Mouse (Mus musculus): ENCODE data around the gene Rbm34.

Gene Rbm34

DNA sequence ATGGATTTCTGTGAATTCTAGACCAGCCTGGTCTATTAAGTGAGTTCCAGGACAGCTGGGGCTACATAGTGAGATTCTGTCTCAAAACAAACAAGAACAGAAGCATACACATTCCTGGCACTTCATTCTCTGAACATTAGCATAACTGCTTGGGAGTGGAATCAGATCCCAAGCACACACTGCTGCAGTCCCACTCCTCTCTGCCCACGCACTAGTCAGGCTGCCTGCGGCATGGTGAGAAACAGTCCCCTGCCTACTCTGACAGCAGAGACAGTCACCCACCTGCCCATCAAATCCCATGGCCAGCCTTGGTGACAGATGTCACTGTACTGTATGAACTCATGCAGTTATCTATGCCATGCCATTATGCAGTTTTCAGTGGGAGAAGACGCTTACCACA lies 9.4 kb downstream of the Rbm34 start:
- no peak for DNase-seq (ENCODE audit: low spot score in 2 of 2)

DNA sequence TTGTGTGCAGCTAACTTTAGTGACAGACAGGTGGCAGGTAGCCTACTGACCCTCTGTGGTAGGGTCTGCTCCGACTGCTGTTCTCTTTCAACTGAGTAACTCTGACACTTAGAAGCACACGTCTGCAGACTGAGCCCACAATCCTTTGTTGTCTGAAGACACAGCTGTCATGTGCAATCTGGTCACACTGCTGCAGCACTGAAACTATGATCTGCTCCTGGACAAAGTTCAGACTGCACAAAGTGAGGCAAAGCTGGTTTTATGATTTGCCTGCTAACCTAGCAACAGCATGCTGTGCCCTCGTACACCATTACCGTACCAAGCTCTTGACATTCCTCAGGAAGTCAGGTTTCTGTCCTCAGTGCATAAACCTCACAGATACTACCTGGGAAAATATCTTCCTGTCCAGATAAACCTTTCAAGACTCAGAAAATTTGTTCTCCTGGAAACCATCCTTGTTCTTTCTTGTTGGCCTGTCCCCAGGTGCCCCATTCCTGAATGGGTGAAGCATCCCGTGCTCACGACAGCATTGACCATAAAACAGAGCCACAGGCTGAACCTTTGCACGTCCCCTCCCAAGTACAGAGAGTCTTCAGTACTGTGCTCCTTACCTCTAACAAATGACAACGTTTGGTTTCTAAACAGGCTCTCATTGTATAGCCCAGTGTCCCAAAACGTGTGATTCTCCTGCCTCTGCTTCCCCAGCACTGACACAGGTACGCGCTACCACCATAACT lies 18.8 kb downstream of the Rbm34 start:
- DNase-seq (ENCODE audit: low spot score in 2 of 2): no peak

DNA sequence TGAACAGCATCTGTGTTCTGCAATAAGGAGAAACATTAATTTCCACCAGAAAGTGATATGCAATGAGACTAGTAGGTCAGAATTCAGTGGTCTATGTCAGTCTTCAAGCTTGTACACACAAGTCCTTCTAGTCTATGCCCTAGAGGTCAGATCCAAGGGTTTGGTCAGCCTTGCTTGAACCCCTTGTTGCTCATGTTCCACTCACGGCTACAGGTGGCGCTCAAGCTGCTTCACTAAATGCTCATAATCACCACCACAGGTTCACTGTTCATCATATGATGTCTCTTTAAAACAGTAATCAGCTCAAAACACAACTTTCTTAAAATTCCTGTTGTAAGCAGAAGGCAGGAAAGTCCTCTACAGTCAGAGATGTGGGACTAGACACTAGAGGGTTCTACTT lies 21.3 kb downstream of the Rbm34 start:
- no peak for DNase-seq (ENCODE audit: low spot score in 2 of 2)

DNA sequence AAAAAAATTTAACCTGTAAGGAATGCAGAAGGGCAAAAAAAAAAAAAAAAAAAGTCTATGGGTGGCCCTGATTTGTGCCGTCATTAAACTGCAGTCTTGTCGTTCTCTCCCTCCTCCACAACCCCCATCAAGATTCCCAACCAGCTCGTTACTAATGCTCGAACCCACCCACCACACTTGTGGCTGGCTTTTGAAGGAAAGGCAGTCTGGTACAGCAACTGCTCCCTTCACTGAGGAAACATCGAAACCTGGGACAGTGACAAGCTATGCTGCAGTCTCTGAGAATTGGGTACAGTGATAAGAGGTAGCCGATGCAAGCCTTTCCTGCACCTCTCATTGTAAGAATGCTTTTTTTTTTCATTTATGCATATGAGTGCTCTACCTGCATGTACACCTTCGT lies 24.4 kb downstream of the Rbm34 start:
- no peak for DNase-seq (ENCODE audit: low spot score in 2 of 2)

DNA sequence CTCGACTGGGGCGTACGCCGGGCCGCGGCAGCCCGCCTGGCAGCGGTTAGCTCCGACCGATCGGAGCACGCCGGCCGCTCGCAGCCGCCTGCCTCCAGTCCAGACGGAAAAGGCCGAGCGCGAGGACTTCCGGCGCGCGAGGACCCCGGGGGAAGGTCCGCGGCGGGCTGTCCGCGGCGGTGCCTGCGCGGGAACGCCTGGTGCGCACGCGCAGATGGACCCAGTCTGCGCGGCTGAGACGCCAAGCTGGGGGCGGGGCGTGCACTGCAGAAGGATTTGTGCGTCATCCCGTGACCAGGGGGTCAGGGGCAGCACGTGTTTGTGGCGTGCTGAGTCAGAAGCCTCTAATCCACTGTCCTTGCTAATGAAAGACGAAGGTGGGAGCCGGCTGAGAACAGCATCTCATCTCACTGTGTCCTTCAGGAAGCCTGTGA lies 25.1 kb downstream of the Rbm34 start, which contains the start of gene Tomm20:
Gene Tomm20 (minus strand): TSS at position 115 of the 434 bp plus-strand sequence.
- DNase-seq (ENCODE audit: low spot score in 2 of 2): peak; percentile 94 to 96

DNA sequence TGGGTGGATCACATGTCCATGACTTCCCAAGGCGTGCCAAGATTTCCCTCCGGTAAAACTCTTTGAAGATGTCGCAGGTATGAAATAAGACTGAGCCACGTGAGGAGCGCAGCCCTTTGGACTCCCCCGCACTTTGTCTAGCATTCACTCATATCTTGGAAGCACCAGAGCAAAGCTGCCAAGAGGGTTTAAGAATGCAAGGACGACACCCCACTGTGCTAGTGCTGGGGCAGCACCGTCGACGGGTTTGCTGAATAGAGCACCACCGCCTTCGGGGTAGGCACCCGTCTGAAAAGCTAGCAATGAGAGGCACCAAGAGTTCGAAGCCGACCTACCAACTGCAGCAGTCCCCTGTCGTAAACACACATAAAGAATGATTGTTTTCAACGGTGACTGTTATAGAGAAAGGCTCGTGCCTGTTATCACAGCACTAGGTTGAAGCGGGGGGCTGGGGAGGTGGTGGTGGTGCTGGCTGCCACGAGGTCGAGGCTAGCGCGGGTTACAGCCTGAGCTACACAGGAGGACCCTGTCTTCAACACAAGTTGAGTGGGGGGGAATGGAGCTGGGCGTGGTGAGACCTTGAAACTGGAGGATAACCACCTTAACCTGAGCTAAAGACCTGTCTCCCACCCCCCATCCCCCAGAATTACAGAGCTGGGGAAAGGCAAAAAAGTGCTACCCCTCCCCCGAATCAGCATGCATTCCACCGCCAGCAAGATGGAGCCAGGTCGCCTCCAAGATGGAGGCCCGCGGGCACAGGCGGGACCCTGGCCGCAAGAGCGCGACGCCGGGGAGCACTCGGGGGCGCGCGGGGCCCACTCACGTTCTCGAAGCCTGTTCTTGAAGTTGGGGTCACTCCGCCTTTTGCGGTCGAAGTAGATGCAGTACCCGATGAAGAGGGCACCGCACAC lies 25.8 kb downstream of the Rbm34 start:
- DNase-seq (ENCODE audit: low spot score in 2 of 2): peak in 1 of 2 experiments; percentile 14

DNA sequence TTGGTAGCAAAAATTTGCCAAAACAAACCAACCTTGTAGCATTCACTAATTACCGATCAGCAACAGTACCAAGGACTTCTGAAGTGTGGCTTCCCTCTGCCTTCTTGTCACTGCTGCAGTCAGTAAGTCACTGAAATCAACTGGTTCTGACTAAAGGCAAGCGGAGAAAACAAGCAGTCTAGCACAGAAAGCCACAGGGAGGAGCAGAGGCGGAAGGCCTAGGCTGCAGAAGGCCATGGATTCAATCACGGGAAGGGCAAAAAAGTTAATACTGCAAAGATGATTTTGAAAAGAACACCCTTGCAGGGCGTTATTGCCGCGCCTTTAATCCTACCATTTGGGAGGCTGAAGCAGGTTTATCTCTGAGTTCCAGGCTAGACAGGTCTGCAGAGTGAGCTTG lies 27.3 kb downstream of the Rbm34 start:
- DNase-seq (ENCODE audit: low spot score in 2 of 2): no peak

DNA sequence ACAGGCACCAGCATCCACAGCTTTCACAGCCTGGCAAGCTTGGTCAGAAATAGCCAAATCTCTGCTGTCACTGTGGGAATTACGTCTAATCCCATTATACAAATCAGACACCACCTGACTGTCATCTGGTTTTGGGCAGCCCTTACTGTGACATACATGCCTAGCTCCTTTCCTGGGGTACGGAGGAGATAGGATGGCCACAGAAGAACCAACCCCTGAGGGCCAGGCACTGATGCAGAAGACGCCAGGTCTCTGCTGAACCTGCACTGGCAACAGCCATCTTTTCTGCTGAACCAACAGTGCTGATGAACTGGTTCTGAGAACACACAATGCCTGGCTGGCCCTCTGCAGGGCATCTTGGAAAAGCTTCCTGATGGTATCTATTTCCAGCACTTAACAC lies 33.5 kb downstream of the Rbm34 start:
- no peak for DNase-seq (ENCODE audit: low spot score in 2 of 2)

DNA sequence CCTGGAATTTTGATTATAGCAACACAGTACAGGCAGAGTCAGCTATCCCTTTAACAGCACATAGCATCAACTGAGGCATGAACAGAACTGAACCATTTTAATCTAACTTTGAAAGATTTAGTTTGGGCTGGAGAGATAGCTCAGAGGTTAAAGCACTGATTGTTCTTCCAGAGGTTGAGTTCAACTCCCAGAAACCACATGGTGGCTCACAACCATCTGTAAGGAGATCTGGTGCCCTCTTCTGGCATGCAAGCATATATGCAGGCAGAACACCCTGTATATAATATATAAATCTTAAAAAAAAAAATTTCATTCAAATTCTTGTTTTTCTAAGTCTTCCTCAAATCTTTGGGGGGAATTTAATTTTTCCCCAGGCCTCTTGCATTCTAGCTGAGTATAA lies 34.9 kb downstream of the Rbm34 start:
- no peak for DNase-seq (ENCODE audit: low spot score in 2 of 2)

DNA sequence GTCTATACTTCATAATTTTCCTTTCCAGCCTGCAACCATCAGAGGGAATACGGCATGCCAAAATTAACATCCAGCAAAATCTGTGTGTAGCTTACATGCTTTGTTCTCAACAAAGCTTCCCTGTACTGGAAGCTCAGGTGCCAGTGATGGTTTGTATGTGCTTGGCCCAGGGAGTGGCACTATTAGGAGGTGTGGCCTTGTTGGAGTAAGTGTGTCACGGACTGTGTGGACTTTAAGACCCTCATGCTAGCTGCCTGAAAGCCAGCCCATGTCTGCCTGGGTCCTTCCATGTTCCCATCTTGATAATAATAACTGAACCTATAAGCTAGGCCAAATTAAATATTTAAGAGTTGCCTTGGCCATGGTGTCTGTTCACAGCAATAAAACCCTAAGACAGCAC lies 35.5 kb downstream of the Rbm34 start:
- no peak for DNase-seq (ENCODE audit: low spot score in 2 of 2)

DNA sequence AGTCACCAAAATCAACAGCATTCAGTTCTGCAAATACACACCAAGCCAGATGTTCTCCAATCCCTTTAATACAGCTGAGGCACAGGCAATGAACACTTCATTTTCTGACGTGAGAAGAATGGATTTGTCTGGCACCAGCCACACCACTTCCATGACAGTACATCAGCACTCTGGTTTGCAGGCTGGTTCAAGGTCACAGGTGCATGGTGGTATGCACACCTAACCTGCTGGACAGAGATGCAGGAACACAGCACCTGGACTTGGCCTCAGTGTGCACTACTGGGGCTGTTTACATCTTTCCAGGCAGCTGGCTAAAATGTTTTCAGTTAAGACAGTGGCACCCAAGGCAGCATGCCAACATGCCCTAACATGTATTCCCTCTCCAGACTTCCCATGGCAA lies 38.2 kb downstream of the Rbm34 start:
- no peak for DNase-seq (ENCODE audit: low spot score in 2 of 2)

DNA sequence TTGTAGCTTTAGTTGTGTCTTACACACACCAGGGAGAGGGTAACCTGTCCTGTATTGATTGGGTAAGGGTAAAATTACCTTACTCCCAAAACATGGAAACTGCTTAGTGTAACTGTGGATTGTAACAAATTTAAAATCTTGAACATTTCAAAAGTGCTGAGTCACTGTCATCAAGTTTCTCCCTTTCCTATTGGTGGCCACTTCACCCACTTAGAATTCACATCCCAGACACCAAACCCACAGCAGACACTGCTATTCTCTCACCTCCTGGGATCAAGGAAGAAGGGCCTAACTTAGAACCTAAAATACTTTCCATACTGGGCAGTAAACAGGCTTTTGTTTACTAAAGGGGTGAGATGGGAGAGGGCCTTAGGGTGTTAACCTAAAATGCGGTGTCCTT lies 38.6 kb downstream of the Rbm34 start:
- no peak for DNase-seq (ENCODE audit: low spot score in 2 of 2)

DNA sequence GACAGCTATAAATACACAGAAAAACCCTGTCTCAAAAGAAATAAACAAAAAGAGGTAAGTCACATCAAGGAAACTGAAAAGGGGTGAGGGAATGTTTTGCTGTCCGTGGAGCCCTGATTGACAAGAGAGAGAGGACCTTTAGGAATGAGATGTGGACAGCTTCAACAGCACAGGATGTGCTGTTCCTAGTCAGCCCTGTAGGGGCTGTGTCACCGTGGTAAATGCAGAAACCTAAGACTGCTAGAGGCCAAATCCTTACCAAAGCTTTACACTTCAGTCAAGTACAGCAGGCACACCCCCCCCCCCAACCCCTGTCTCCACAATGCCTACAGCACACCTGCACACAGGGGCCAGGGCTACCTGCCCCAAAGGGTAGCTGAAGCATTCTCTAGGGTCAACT lies 39.2 kb downstream of the Rbm34 start:
- DNase-seq (ENCODE audit: low spot score in 2 of 2): no peak

DNA sequence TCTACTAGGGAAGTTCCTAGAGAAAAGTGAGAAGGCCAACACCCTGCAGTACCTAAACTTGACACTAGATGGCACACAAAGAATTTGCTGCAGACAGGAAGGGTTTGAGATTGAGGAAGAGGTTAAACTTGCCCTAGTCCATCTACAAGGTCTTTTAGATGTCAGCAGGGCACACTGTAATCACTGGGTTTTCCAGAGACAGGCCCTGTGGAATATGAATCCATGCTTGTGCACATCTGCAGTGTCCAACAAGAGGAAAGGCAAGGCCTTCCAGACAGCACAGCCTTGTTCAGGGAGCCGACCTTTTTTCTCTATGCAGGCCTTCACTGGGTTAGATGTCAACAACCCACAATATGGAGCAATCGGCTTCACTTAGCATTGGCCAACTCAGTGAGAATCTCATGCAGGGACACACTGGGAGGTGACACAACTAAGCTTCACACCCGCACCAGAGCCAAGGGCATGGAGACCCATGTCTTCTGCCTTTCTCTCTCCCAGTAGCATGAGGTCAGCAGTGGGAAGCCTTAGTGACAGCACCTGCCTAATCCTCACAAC lies 41.2 kb downstream of the Rbm34 start:
- peak in 1 of 2 experiments; percentile 52 for DNase-seq (ENCODE audit: low spot score in 2 of 2)

DNA sequence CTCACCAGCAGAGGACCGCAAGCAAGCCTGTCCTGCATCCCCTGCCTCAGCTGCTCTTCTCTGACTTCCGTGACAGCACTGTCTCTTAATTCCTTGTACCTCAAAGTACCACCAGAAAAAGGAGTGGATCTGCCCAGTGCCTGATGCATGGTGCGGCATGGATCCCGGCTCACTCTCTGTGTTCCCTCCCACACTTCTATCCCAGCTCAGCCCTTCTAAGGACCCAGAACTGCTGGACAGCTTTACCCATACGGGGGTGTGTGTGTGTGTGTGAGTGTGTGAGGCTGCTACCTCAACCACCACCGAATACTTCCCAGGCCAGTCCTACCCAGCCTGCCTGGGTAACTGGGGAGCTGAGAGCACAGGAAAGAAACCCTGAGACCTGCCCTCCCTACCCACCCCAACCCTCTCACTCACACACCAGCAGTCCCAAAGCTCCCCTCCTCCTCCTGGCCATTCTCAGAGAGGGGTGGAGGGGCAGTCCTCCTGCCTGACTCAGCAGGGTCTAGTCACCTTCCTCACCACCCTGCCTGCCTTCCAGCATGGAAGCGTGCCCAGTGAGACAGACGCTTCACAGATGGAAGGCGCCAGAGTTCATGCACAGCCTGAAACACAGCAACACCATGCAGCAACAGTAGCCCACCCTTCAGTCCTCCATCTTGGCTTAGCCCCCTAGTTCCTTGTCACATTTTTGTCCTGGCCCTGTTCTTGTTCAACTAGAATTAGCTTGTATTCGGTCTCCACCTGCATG lies 41.9 kb downstream of the Rbm34 start:
- DNase-seq (ENCODE audit: low spot score in 2 of 2): no peak

DNA sequence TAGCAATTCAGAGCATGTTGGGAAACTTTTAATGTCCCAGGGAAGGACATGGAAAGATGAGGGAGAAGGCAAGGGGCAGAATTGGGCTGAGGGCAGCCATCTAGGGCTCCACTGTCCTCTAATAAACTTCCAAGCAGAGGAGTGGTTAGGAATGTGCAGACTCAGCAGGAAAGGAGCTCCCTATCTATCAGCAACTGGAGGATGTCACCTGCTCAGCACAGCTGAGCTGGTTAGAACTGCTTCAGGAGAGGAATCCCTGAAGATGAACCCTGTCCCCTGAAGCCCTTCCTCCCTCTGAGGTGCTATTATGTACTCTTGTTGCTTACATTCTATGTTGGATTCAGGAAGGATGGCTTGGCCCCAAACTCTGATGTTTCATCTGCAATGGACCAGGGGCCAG lies 42.8 kb downstream of the Rbm34 start:
- no peak for DNase-seq (ENCODE audit: low spot score in 2 of 2)

DNA sequence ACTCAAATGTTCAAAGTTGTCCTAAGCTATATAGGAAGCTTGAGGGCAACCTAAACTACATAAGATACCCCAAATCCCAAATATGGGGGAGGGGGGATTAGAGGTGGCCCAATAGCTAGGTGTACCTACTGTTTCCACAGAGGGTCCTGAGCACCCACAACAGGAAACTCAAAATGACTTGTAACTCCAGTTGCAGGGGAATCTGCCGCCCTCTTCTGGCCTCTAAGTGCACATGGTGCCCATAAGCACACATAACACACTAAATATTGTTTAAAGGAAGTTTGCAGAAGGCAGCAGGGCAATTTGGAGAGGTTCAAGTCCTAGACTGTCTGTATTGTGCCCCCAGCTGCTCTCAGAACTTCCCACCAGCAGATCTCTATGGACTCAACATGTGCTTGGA lies 43.8 kb downstream of the Rbm34 start:
- no peak for DNase-seq (ENCODE audit: low spot score in 2 of 2)

DNA sequence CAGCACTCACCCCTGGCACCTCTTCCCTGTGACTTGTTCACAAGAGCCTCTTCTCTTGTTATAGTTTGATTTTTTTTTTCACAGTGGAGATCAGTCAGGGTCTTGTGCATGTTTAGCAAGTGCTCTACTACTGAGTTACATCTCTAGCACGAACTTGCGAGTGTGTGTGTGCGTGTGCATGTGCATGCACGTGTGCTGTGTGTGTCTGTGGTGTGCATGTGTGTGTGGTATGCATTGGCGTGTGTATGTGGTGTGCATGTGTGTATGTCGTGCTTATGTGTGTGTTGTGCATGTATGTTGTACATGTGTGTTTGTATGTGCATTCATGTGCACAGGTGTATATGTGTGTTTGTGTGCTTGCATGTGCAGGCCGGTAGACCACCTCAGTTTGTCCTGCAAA lies 47.9 kb downstream of the Rbm34 start:
- no peak for DNase-seq (ENCODE audit: low spot score in 2 of 2)

DNA sequence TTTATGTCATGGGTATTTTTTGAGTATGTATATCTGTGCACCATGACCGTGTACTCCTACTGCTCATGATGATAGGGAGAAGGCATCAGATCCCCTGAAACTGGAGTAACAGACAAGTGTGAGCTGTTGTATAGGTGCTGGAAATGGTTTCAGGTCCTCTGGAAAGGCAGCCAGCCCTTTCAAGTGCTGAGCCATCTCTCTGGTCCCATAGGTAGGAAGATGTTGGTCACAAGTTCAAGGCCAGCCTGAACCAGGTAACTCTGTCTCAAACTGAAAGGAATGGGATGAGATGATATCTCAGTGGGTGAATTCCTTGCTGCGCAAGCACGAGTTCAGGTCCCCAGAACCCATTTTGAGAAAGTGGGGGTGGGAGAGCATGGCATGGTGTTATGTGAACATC lies 49.4 kb downstream of the Rbm34 start:
- DNase-seq (ENCODE audit: low spot score in 2 of 2): no peak

DNA sequence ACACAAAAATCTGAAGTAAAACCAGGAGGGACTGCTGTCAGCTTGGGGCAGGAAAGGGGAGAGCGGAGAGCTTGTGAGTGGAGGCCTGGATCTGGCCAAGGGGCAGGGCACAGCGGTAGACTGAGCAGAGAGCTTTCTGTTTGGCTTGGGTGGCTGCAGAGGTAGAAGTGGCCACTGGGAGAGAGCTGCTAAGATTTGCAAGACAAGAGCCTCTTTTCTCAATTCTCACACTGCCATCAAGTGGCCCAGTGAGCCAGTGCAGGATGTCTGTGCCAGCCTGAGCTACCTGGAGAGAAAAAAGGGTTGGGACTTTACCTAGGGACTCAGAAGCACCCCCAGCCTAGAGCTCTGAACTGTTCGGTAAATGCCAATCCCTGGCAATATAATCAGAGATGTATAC lies 50.0 kb downstream of the Rbm34 start:
- DNase-seq (ENCODE audit: low spot score in 2 of 2): peak; percentile 78

DNA sequence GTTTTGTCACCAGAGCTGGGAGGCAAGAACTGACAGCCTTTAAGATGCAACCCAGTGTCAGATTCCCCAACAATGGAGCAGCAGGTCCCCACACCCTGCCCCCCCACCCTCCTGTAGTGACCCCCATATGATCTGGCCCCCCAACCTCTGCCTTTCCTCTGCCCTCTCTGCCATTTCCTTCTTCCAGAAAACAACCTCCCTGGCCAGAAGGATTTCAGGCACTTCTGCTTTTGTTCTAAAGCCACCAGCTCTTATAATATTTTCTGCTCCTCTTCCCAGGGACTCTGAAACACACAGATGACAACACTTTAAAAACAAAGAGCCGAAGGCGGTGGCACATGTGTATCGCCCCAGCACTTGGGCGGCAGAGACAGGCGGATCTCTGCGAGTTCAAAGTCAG lies 50.5 kb downstream of the Rbm34 start:
- DNase-seq (ENCODE audit: low spot score in 2 of 2): no peak

DNA sequence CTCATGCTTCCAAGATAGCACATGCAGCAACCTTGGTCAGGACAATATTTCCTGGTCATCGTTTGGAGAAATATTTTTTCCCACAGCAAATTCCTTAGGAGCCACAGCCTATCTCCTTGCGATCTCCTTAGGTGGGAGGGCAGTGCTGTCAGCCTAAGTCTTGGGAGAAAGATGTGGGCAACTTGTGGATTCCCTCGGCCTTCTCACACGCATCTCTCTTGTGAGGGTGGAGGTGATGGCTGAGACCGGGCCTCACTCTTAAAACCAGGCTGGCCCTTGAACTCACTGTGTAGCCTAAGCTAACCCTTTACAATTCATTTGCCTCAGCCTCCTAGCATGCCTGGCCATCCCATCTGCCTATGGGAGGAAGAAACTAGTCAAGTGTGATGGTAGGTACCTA lies 51.2 kb downstream of the Rbm34 start:
- no peak for DNase-seq (ENCODE audit: low spot score in 2 of 2)
